Mouse (Mus musculus): ENCODE data around the gene Cyp11a1. TPM values are rescaled to one million over a fixed set of nuclear protein-coding genes. Genes with fewer than 3 reads are reported as not detected.

The Cyp11a1 gene
- polyA plus RNA-seq, 1 experiment from 2014 or later = 0.57 TPM

DNA sequence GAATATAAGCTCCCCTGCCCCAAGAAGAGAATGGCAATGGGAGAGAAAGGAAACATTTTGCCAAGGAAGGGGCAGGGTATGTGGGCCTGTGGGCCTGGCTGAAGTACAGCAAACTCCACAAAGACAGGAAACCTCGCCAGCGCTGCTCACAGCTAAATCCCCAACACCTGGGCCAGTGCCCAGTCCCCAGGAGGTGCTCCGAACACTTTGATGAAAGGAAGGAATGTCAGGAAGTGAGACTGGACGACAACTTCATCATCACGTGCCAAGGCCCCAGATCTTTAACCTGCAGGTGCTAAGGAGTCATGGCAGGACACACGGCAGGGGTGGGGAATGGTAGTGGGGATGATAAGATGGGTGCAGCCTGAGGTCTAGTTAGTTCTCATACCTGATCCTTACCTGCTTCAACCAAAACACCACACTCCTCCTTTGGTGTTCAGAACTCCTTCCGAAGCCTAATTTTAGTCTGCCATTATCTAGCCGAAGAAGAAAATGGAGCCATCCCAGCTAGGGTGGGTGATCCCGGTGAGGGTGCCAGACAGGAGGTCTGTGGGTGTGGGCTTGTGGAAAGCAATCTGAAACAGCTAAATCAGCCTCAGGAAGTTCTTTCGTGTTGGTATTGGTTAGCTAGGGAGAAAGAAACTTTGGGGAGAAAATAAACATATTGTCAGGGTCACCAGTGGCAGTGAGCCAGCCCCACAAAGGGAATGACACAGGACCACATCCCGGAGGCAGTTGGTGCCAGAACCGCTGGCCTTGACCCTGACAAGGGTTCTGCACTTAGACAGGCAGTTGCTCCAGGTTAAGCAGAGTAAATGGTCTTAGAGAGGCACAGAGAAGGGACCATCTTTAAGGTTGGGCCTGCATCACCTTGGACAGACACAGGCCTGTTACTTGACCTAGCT, 40.7 kb upstream of the Cyp11a1 start:
- Histone ChIP-seq H3K27ac (no peak overlapping the region), H3K9ac (no peak overlapping the region), H3K9me3 (no peaks in the 10 kb centered on the region), H3K36me3 (peaks cover 20% of the 10 kb centered on the region), H3K4me1 (replicated peaks) (peaks cover 10% of the 10 kb centered on the region), H3K27me3 (no peaks in the 10 kb centered on the region), H3K4me3 (no peak overlapping the region), H3K4me2 (no peak overlapping the region)
- no peak for ATAC-seq (ENCODE audit: low FRiP score)
- 81% methylated on average over 12 of the region's 12 CpGs for WGBS

DNA sequence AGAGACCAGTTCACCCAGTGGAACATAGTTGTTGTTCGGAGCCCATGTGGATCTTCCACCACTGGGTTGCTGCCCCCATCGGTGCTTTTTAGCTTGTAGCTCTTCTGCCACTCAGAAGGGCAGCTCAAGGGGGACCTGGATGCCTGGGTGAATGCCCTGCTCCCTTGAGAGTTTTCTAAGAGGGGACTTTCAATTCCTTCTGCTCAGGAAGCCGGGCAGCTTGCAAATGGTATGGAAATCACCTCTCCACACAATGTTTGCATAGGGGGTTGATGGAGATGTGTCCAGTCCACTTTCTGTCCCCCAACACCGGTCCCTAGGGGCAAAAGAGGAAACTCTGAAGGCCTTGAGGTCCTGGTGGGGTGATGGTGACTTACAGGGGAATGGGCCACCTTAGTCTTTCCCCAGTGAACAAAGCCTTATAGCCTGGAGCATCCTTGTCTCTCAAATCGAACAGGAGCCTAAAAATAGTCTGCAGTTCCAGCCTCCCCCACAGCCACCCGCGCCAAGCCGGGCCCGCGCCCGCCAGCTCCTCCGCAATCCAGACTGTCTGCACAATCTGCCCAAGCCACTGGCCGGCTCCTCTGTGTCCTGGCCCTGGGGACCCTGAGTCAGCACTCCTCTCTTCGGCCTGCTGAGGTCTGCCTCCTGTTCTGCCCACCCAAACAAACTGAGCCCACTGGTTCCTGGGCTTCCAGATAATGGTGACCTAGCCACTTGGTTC, 38.8 kb upstream of the Cyp11a1 start:
- 77% methylated on average over 14 of the region's 14 CpGs for WGBS
- no peak overlapping the region for H3K27ac ChIP-seq
- H3K27me3 ChIP-seq = no peaks in the 10 kb centered on the region
- H3K9me3 ChIP-seq = no peaks in the 10 kb centered on the region
- no peak overlapping the region for H3K4me2 ChIP-seq
- H3K36me3 ChIP-seq = 0 out of 2 replicates have a peak, but pooled peaks cover 3% of the 10 kb centered on the region
- no peak for ATAC-seq (ENCODE audit: low FRiP score)
- H3K4me3 ChIP-seq = no peak overlapping the region
- H3K4me1 ChIP-seq (replicated peaks) = peaks cover 11% of the 10 kb centered on the region
- H3K9ac ChIP-seq = no peak overlapping the region

DNA sequence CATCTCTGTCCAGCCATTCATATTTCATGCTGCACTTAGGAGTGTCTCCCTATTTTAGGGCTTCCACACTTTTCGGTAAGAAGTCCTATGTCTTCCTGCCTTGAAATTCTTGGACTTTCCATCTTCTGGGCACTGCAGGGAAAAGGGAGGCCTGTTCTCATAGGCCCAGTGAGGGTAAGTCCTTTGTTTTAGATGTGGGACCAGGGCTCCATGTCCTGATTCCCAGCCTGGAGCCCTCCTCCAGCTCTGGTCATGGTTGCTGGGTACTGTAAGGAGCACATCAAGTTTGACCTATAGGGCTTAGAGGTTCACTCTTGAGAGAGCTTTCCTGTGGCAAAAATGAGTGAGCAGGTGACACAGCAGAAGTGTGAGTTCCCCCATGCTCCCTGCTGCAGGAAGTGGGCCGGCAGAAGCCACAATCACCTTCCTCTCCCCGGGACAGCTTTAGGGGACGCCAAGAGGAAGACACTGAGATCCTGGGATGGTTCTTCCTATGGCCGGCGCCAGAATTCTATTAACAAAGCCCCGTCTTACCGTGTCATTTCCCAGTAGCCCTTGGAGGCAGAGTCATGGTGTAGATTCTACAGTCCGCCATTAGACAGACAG, 37.9 kb upstream of the Cyp11a1 start:
- Histone ChIP-seq H3K27me3 (no peaks in the 10 kb centered on the region), H3K27ac (no peak overlapping the region), H3K9me3 (no peaks in the 10 kb centered on the region), H3K4me1 (replicated peaks) (peaks cover 11% of the 10 kb centered on the region), H3K36me3 (no peaks in the 10 kb centered on the region), H3K4me3 (no peak overlapping the region), H3K9ac (no peak overlapping the region), H3K4me2 (no peak overlapping the region)
- 90% methylated on average over 9 of the region's 9 CpGs for WGBS
- ATAC-seq (ENCODE audit: low FRiP score) = no peak

DNA sequence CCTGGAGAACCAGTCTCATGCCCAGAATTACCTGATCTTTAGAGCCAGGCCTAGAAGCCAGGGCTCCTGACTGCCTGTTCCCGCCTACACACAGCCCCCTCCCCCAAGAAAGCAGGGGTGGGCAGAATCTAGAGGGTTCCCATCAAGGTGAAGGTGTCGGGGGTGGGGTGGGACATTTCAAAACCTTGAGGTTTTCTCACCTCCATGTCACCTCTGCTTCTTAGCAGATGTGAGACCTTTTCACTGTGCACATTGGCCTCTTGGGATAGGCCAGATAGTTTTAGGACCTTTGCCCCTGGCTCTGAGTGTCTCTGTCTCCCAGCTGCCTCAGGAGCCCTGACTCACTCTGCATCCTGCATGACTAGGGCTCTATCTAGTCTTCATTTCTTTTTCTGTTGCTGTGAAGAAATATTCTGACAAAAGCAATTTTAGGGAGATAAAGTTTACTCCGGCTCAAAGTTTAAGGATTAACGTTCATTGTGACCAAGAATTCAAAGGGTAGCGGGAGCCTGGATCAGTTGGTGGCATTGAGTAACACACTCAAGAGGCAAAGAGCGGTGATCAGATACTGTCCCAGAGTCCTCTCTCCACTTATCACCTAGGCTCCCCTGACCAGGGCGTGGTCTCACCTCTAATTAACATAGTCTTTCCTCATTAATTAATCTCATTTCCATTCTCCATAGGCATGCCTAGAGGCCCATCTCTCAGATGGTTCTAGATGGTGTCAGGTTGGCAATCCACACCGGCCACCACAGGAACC, 37.2 kb upstream of the Cyp11a1 start:
- Histone ChIP-seq H3K4me1 (replicated peaks) (peaks cover 15% of the 10 kb centered on the region), H3K9ac (no peak overlapping the region), H3K4me2 (no peak overlapping the region), H3K27ac (no peak overlapping the region), H3K4me3 (no peak overlapping the region), H3K9me3 (no peaks in the 10 kb centered on the region), H3K36me3 (no peaks in the 10 kb centered on the region), H3K27me3 (no peaks in the 10 kb centered on the region)
- no peak for ATAC-seq (ENCODE audit: low FRiP score)
- WGBS = 92% methylated on average over 8 of the region's 8 CpGs

DNA sequence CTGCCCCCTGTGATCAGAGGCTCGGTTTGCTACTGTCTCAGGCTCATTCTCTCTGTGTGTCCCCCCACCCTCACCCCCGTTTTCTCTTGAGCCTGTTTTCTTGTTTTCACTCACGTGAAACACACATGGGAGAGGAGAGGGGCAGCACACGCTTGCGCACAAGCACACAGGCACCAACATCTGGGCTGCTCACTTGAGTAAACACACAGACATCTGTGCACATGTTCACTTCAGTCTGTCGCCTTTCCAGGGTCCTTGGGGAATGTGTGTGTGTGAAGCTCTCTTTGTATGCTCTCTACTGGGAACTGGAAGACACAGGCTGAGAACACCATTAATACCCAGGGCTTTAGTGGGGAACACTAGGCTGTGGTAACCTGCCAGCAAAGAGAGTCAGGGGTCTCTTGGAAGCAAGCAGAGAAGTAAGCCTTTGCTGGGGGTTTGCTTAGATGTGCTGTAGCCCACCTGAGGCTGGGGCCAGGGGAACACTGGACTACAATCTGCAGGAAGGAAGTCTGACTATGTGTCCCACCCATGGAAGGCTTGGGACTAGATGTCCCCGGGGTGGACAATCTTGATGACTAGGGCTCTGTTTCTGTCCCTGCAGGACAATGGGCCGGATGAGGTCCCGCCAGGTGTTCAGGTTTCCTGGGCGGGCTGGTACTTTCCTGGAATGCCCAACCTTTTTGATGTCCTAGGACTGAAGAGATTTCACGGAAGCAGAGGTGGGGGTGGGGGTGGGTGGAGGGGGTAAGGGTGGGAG, 36.3 kb upstream of the Cyp11a1 start:
- peak overlapping the region; percentile 23; the same call in 1 of the 2 replicates for H3K27ac ChIP-seq
- no peaks in the 10 kb centered on the region for H3K27me3 ChIP-seq
- H3K9ac ChIP-seq = no peak overlapping the region
- H3K4me2 ChIP-seq = no peak overlapping the region
- H3K9me3 ChIP-seq = no peaks in the 10 kb centered on the region
- H3K4me1 ChIP-seq (replicated peaks) = peaks cover 11% of the 10 kb centered on the region
- WGBS = 72% methylated on average over 11 of the region's 11 CpGs
- ATAC-seq (ENCODE audit: low FRiP score) = no peak
- H3K36me3 ChIP-seq = no peaks in the 10 kb centered on the region
- no peak overlapping the region for H3K4me3 ChIP-seq

DNA sequence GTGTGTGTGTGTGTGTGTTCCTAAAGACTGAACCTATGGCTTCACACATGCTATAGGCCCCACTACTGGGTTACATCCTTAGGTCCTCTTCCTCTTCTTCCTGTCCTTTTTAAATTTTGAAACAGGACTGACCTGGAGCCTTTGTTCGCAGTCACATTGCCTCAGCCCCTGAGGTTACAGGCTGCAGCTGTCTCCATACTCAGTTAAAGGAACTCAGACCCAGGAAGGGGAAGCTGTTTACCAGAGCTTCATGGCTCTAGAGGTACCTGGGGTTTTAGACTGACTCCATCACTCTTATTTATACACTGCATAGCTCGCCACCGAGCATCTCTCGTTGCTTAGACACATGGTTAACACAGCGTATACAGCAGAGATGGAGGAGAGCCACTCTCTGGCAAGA, 34.8 kb upstream of the Cyp11a1 start:
- Histone ChIP-seq H3K4me1 (replicated peaks) (peaks cover 11% of the 10 kb centered on the region), H3K4me2 (no peak overlapping the region), H3K27me3 (no peaks in the 10 kb centered on the region), H3K4me3 (no peak overlapping the region), H3K9me3 (no peaks in the 10 kb centered on the region), H3K36me3 (no peaks in the 10 kb centered on the region), H3K9ac (no peak overlapping the region), H3K27ac (no peak overlapping the region; the same call in 1 of the 2 replicates)
- WGBS = 90% methylated on average over 5 of the region's 5 CpGs
- ATAC-seq (ENCODE audit: low FRiP score) = no peak

DNA sequence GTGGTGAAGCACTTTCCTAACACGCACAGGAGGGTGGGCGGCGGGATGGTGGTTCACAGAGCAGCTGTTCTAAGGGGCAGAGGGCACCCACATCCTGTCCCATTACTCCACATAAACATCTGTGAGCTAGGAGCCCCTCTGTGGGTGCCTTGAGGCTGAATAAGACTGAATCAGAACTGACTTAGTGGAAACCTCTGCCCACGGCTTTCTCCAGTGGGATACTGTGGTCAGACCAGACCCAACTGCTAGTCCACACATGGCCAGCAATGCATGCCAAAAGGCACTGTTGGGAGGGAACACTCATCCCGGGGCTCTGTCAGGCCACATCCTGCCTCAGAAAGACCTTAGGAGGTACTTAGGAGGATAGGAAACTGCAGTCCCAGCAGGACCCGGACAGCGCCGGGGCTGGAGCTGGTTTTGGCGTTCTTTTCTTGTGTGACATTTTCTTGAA, 34.0 kb upstream of the Cyp11a1 start:
- H3K27me3 ChIP-seq = no peaks in the 10 kb centered on the region
- H3K4me1 ChIP-seq (replicated peaks) = peaks cover 11% of the 10 kb centered on the region
- no peak overlapping the region for H3K27ac ChIP-seq
- no peak overlapping the region for H3K4me2 ChIP-seq
- no peaks in the 10 kb centered on the region for H3K9me3 ChIP-seq
- no peak overlapping the region for H3K4me3 ChIP-seq
- no peak overlapping the region for H3K9ac ChIP-seq
- H3K36me3 ChIP-seq = no peaks in the 10 kb centered on the region
- ATAC-seq (ENCODE audit: low FRiP score) = no peak
- WGBS = 68% methylated on average over 9 of the region's 9 CpGs

DNA sequence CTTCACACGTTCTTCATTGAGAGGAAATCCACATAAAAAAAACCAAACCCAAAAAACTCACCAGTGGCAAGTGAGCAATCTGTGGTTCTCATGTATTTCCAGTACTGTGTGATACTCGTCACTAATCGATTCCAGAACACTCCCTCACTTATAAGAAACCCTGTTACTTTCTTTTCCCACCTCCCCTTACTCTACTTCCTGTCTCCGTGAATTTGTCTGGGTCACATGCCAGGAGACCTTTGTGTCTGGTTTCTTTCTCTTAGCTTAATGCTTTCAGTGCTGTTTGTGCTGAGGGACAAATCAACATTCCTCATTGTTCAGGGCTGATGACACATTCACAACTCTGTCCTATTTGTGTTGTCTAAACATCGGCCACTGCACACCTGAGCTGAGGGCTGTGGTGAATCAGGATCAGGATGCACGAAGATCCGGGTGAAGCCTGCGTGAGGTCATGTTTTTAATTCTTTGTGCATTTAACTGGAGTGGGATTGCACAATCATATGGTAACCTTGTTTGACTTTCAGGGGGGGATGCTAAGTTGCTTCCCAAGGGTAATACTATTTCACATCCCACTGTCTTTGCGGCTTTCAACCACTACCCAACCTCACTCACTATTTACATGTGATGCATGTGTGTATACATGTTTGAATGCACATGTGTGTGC, 33.3 kb upstream of the Cyp11a1 start:
- H3K9ac ChIP-seq = no peak overlapping the region

DNA sequence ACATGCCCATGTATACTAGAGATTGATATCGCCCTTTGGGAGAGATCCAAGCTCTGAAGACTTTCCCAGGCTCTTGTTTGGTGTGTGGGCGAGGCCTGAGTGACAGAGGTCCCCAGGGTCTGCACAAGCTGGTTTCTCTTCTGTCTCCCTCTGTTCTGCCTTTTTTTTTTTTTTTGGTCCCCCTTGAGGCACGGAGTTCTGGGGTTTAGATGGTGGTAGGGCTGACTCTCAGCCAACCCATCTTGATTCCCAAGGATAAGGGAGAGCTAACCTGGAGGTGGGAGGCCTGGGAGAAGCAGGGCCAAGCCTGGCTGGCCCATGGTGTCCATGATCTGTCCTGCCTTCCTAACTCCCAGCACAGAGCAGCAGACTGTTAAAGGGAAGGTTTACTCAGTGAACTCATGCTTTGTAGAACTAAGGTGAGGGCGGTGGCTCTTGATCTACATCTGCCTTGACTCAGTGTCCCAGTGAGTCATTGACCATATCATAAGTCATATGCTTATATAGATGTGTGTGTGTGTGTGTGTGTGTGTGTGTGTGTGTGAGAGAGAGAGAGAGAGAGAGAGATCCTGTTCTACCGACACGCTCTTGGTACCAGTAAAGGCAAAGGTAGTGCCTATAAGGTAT, 32.7 kb upstream of the Cyp11a1 start:
- ATAC-seq (ENCODE audit: low FRiP score) = no peak
- Histone ChIP-seq H3K27me3 (no peaks in the 10 kb centered on the region), H3K4me1 (replicated peaks) (peaks cover 11% of the 10 kb centered on the region; the same call in 1 of the 2 replicates), H3K27ac (no peak overlapping the region), H3K9me3 (no peaks in the 10 kb centered on the region), H3K9ac (no peak overlapping the region), H3K36me3 (no peaks in the 10 kb centered on the region), H3K4me3 (no peak overlapping the region), H3K4me2 (no peak overlapping the region)
- WGBS = 76% methylated on average over 6 of the region's 6 CpGs

More for the DNA sequence above, 33.3 kb upstream of the Cyp11a1 start:
- 66% methylated on average over 9 of the region's 9 CpGs for WGBS
- Histone ChIP-seq H3K36me3 (no peaks in the 10 kb centered on the region), H3K27ac (no peak overlapping the region), H3K4me1 (replicated peaks) (peaks cover 11% of the 10 kb centered on the region), H3K9me3 (no peaks in the 10 kb centered on the region), H3K4me3 (no peak overlapping the region), H3K4me2 (no peak overlapping the region), H3K27me3 (no peaks in the 10 kb centered on the region)
- ATAC-seq (ENCODE audit: low FRiP score) = no peak

DNA sequence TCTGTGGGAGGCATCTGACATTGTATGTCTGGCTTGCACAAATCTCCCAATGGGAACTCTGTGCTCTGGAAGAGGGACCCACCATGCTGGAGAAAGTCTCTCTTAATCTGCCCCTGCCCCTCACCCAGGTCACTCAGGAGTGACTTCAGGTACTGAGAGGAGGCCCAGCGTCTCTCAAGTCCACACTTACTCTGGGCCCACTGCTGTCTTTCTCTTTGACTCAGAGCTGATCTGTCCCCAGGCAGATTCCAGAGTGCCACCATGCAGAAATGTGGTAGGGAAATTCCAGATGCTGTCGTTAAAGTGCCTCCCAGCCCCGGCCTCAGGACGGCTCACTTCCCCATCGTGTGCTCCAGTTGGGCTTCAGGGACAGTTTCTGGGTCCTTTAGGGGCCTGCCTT, 32.0 kb upstream of the Cyp11a1 start:
- H3K4me2 ChIP-seq = no peak overlapping the region
- no peak overlapping the region for H3K4me3 ChIP-seq
- H3K9ac ChIP-seq = no peak overlapping the region
- no peak for ATAC-seq (ENCODE audit: low FRiP score)
- H3K9me3 ChIP-seq = no peaks in the 10 kb centered on the region
- whole genome bisulfite sequencing = 84% methylated on average over 5 of the region's 5 CpGs
- no peaks in the 10 kb centered on the region for H3K36me3 ChIP-seq
- no peak overlapping the region for H3K27ac ChIP-seq
- H3K4me1 ChIP-seq (replicated peaks) = peaks cover 11% of the 10 kb centered on the region; the same call in 1 of the 2 replicates
- no peaks in the 10 kb centered on the region for H3K27me3 ChIP-seq

Data from hindbrain, embryonic 13.5 days (tissue).